Mouse (Mus musculus) intestine, embryonic 16.5 days (tissue): ENCODE measurements around the gene Hivep2. TPM values are rescaled to one million over a fixed set of nuclear protein-coding genes. Genes with fewer than 3 reads are reported as not detected.

Experiments used
- ATAC-seq: fragments of 200-750 bp; cut with Nextera tagmentation; 2 replicates; pipeline ENCODE4 v1.8.0; 2017; ENCODE audit warnings: moderate TSS enrichment, moderate library complexity
- H3K27ac ChIP-seq: fragments of 300-500 bp; sonication (generic); 2 replicates; pipeline ENCODE4 v1.5.1; 2014; ENCODE audit warnings: mild to moderate bottlenecking, low read length
- H3K27me3 ChIP-seq: fragments of 300-500 bp; sonication (generic); replicated peaks from 2 replicates; pipeline ENCODE4 v1.6.1; 2014; ENCODE audit warnings: low read length, control low read depth, mixed read lengths; ENCODE audit not compliant: control insufficient read depth, insufficient read depth
- H3K36me3 ChIP-seq: fragments of 300-500 bp; sonication (generic); 2 replicates; pipeline ENCODE4 v1.6.1; 2014; ENCODE audit warnings: low read length, control low read depth; ENCODE audit not compliant: control insufficient read depth, insufficient read depth
- H3K4me1 ChIP-seq: fragments of 300-500 bp; sonication (generic); 2 replicates; pipeline ENCODE4 v1.6.1; 2014; ENCODE audit warnings: low read length, control low read depth, mixed read lengths; ENCODE audit not compliant: control insufficient read depth, insufficient read depth
- H3K4me2 ChIP-seq: fragments of 300-500 bp; sonication (generic); 2 replicates; pipeline ENCODE4 v1.6.1; 2014; ENCODE audit warnings: low read depth, low read length, control low read depth
- H3K4me3 ChIP-seq: fragments of 300-500 bp; sonication (generic); 2 replicates; pipeline ENCODE4 v1.5.1; 2014; ENCODE audit warnings: mild to moderate bottlenecking, low read length
- H3K9ac ChIP-seq: fragments of 300-500 bp; sonication (generic); 2 replicates; pipeline ENCODE4 v1.6.1; 2014; ENCODE audit warnings: low read depth, low read length
- H3K9me3 ChIP-seq: fragments of 300-500 bp; sonication (generic); 2 replicates; pipeline ENCODE4 v1.6.1; 2016; ENCODE audit warnings: low read length, control low read depth; ENCODE audit not compliant: control insufficient read depth
- WGBS: fragments of 180-500 bp; shearing (Covaris S2); extraction: QIAGEN DNeasy Blood & Tissue Kit; methylation state at CpG from one replicate; pipeline ENCODE4 v1.1.7; 2014; 5-methylcytosine and 5-hydroxymethylcytosine counted together
- polyA plus RNA-seq: library from polyadenylated mRNA; unstranded; fragments of >200 nt; fragmentation: Nextera tagmentation; extraction: Ambion mirVana; gene quantifications from 2 replicates; pipeline ENCODE4 v1.2.1, GENCODE M21; 2015

Hivep2 gene
- 3.4 and 3.6 TPM in 2 replicates for polyA plus RNA-seq

- no peaks in the 10 kb centered on the region for H3K9me3 ChIP-seq
- H3K4me1 ChIP-seq: peaks cover 8% of the 10 kb centered on the region
- H3K27me3 ChIP-seq: no peaks in the 10 kb centered on the region
- H3K4me2 ChIP-seq: peak within 1 kb of the TSS; percentile 83
- no peaks in the 10 kb centered on the region for H3K36me3 ChIP-seq
- WGBS: under 1% methylated on average over 57 of the region's 67 CpGs
- peak; percentile 52 for ATAC-seq
- peak within 1 kb of the TSS; percentile 97 for H3K27ac ChIP-seq
- H3K9ac ChIP-seq: peak within 1 kb of the TSS; percentile 83
- H3K4me3 ChIP-seq: peak within 1 kb of the TSS; percentile 84
Observed at GRCm38 (mm10) chr10:13965974-13966829, at the start of gene Hivep2. Hivep2 (plus strand) TSS chr10:13966075.

GRCm38 (mm10) chr10:13916645-13917342 is 49.1 kb upstream of the Hivep2 start:
- Histone ChIP-seq H3K9me3 (no peaks in the 10 kb centered on the region), H3K36me3 (no peaks in the 10 kb centered on the region), H3K4me3 (no peak overlapping the region), H3K9ac (no peak overlapping the region), H3K27ac (no peak overlapping the region), H3K4me1 (no peaks in the 10 kb centered on the region), H3K27me3 (no peaks in the 10 kb centered on the region), H3K4me2 (no peak overlapping the region)
- WGBS: 41% methylated on average over 12 of the region's 12 CpGs
- peak; percentile 70 for ATAC-seq

GRCm38 (mm10) chr10:13921641-13922385 is 44.1 kb upstream of the Hivep2 start:
- Histone ChIP-seq H3K9ac (no peak overlapping the region), H3K4me3 (no peak overlapping the region), H3K27ac (no peak overlapping the region), H3K4me2 (no peak overlapping the region), H3K4me1 (no peaks in the 10 kb centered on the region), H3K27me3 (no peaks in the 10 kb centered on the region), H3K9me3 (no peaks in the 10 kb centered on the region), H3K36me3 (no peaks in the 10 kb centered on the region)
- WGBS: 79% methylated on average over 9 of the region's 9 CpGs
- no peak for ATAC-seq

GRCm38 (mm10) chr10:13929306-13929705 is 36.6 kb upstream of the Hivep2 start:
- no peaks in the 10 kb centered on the region for H3K9me3 ChIP-seq
- H3K36me3 ChIP-seq: no peaks in the 10 kb centered on the region
- H3K4me1 ChIP-seq: no peaks in the 10 kb centered on the region
- H3K9ac ChIP-seq: no peak overlapping the region
- no peak overlapping the region for H3K27ac ChIP-seq
- ATAC-seq: no peak
- 76% methylated on average over 5 of the region's 5 CpGs for WGBS
- H3K27me3 ChIP-seq: no peaks in the 10 kb centered on the region
- H3K4me2 ChIP-seq: no peak overlapping the region
- no peak overlapping the region for H3K4me3 ChIP-seq

GRCm38 (mm10) chr10:13932147-13932546 is 33.7 kb upstream of the Hivep2 start:
- H3K27me3 ChIP-seq: no peaks in the 10 kb centered on the region
- H3K36me3 ChIP-seq: no peaks in the 10 kb centered on the region
- H3K4me1 ChIP-seq: no peaks in the 10 kb centered on the region
- ATAC-seq: no peak
- H3K9ac ChIP-seq: no peak overlapping the region
- H3K4me3 ChIP-seq: no peak overlapping the region
- H3K4me2 ChIP-seq: no peak overlapping the region
- H3K9me3 ChIP-seq: no peaks in the 10 kb centered on the region
- no peak overlapping the region for H3K27ac ChIP-seq
- 86% methylated on average over 3 of the region's 3 CpGs for WGBS

- Histone ChIP-seq H3K27ac (no peak overlapping the region), H3K9me3 (no peaks in the 10 kb centered on the region), H3K4me3 (no peak overlapping the region), H3K4me2 (no peak overlapping the region), H3K27me3 (no peaks in the 10 kb centered on the region), H3K4me1 (no peaks in the 10 kb centered on the region), H3K36me3 (no peaks in the 10 kb centered on the region), H3K9ac (no peak overlapping the region)
- no peak for ATAC-seq
- WGBS: 78% methylated on average over 7 of the region's 7 CpGs
Observed at GRCm38 (mm10) chr10:13933320-13933719, 32.6 kb upstream of the Hivep2 start.

- Histone ChIP-seq H3K4me3 (no peak overlapping the region), H3K36me3 (no peaks in the 10 kb centered on the region), H3K27me3 (no peaks in the 10 kb centered on the region), H3K27ac (no peak overlapping the region), H3K9me3 (no peaks in the 10 kb centered on the region), H3K9ac (no peak overlapping the region), H3K4me2 (no peak overlapping the region), H3K4me1 (no peaks in the 10 kb centered on the region)
- WGBS: 78% methylated on average over 2 of the region's 2 CpGs
- no peak for ATAC-seq
Observed at GRCm38 (mm10) chr10:13935646-13936045, 30.2 kb upstream of the Hivep2 start.

- WGBS: 67% methylated on average over 2 of the region's 2 CpGs
- H3K36me3 ChIP-seq: no peaks in the 10 kb centered on the region
- no peaks in the 10 kb centered on the region for H3K27me3 ChIP-seq
- H3K4me1 ChIP-seq: no peaks in the 10 kb centered on the region
- no peaks in the 10 kb centered on the region for H3K9me3 ChIP-seq
- H3K9ac ChIP-seq: no peak overlapping the region
- peak; percentile 33; the same call in 1 of the 2 replicates for ATAC-seq
- H3K4me3 ChIP-seq: no peak overlapping the region
- H3K4me2 ChIP-seq: no peak overlapping the region
- H3K27ac ChIP-seq: no peak overlapping the region
Observed at GRCm38 (mm10) chr10:13941406-13941805, 24.5 kb upstream of the Hivep2 start.

GRCm38 (mm10) chr10:13943706-13944105 is 22.2 kb upstream of the Hivep2 start:
- no peaks in the 10 kb centered on the region for H3K36me3 ChIP-seq
- H3K4me1 ChIP-seq: no peaks in the 10 kb centered on the region
- H3K9ac ChIP-seq: no peak overlapping the region
- H3K9me3 ChIP-seq: no peaks in the 10 kb centered on the region
- H3K27ac ChIP-seq: no peak overlapping the region
- no peak for ATAC-seq
- H3K4me2 ChIP-seq: no peak overlapping the region
- no peaks in the 10 kb centered on the region for H3K27me3 ChIP-seq
- 55% methylated on average over 3 of the region's 3 CpGs for WGBS
- no peak overlapping the region for H3K4me3 ChIP-seq
